Mouse (Mus musculus) olfactory bulb, adult 2 months (tissue): Measurements from ENCODE around the gene Adcyap1r1.

Source experiments
- CTCF ChIP-seq: fragments of 200-500 bp; IDR thresholded peaks from 2 replicates; pipeline ENCODE4 v1.5.1; 2012; ENCODE audit warnings: low read depth, mild to moderate bottlenecking, low read length, moderate library complexity; ENCODE audit not compliant: insufficient read depth
- POLR2A ChIP-seq: fragments of 200-500 bp; IDR thresholded peaks from 2 replicates; pipeline ENCODE4 v1.6.1; 2012; ENCODE audit warnings: mild to moderate bottlenecking, low read depth, low read length, moderate library complexity; ENCODE audit not compliant: insufficient read depth

DNA sequence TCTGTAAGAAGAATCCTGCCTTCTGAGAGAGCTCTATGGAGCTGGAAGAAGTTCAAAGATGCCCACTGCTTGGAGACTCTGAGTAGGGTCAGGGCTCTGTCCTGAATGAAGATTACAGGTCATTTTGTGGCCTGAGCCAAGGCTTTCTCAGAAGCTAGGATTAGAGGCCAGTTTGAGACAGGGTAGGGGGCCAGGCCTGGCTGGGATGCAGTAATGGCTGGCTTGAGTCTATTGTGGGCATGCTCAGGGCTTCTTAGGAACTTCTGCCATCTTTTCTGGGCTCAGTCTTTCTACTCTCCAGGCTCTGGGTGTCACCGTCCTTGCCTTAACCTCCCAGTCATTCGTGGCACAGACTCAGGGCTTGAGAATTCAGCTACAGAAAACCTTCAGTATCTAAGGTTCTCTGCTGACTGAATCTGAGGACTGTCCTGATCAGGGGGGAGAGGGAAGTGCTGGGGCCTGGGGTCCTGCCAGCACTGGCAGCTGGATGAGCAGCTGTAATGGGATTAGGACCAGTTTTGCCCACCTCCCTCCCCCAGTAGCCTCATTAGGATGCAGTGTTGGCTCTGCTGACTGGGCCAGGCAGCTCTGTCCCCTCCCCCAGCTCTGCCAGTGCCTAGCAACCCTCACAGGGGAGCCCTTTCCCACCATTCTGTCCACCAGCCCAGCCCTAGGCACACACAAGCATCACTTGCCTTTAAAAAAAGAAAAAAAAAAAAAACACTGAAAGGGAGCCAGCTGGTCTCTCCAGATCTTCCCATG lies 7.7 kb upstream of the Adcyap1r1 start:
- TF ChIP-seq CTCF (no peak), POLR2A (no peak)
